Mouse (Mus musculus) limb, embryonic 13.5 days (tissue): ENCODE measurements at regions not wholly inside any gene's neighbourhood (a gene's known extent, or its start where the extent isn't known, plus 50 kb on each side); places are given as distances from the start of the nearest gene placed in this dataset.

Experiments used
- ATAC-seq: fragments of 200-750 bp; cut with Nextera tagmentation; 2 replicates; pipeline ENCODE4 v1.8.0; 2017; ENCODE audit warnings: low read depth, moderate number of reproducible peaks, moderate TSS enrichment; ENCODE audit not compliant: low FRiP score
- H3K27ac ChIP-seq: fragments of 300-500 bp; sonication (generic); 2 replicates; pipeline ENCODE4 v1.5.1; 2015; ENCODE audit warnings: inconsistent platforms, mild to moderate bottlenecking, moderate library complexity
- H3K27me3 ChIP-seq: fragments of 300-500 bp; sonication (generic); 2 replicates; pipeline ENCODE4 v1.6.1; 2015; ENCODE audit warnings: mild to moderate bottlenecking, inconsistent platforms
- H3K36me3 ChIP-seq: fragments of 300-500 bp; sonication (generic); 2 replicates; pipeline ENCODE4 v1.6.1; 2015; ENCODE audit warnings: inconsistent platforms, mild to moderate bottlenecking, moderate library complexity
- H3K4me1 ChIP-seq: fragments of 300-500 bp; sonication (generic); 2 replicates; pipeline ENCODE4 v1.6.1; 2015; ENCODE audit warnings: inconsistent platforms
- H3K4me2 ChIP-seq: fragments of 300-500 bp; sonication (generic); replicated peaks from 2 replicates; pipeline ENCODE4 v1.6.1; 2015; ENCODE audit warnings: inconsistent platforms, mild to moderate bottlenecking, moderate library complexity
- H3K4me3 ChIP-seq: fragments of 300-500 bp; sonication (generic); 2 replicates; pipeline ENCODE4 v1.5.1; 2015; ENCODE audit warnings: moderate library complexity, mild to moderate bottlenecking, inconsistent platforms
- H3K9ac ChIP-seq: fragments of 300-500 bp; sonication (generic); 2 replicates; pipeline ENCODE4 v1.6.1; 2015; ENCODE audit warnings: mild to moderate bottlenecking, inconsistent platforms
- H3K9me3 ChIP-seq: fragments of 300-500 bp; sonication (generic); 2 replicates; pipeline ENCODE4 v1.6.1; 2016; ENCODE audit warnings: inconsistent platforms
- WGBS: fragments of 180-500 bp; shearing (Covaris S2); methylation state at CpG from one replicate; pipeline ENCODE4 v1.1.7; 2015; 5-methylcytosine and 5-hydroxymethylcytosine counted together

- WGBS = 75% methylated on average over 1 of the region's 1 CpGs
- H3K27me3 ChIP-seq = no peaks in the 10 kb centered on the region
- peaks cover 30% of the 10 kb centered on the region for H3K4me1 ChIP-seq
- H3K4me3 ChIP-seq = no peak overlapping the region
- no peaks in the 10 kb centered on the region for H3K9me3 ChIP-seq
- no peak overlapping the region for H3K27ac ChIP-seq
- no peak overlapping the region for H3K9ac ChIP-seq
- H3K4me2 ChIP-seq = no peak overlapping the region
- no peak for ATAC-seq
- H3K36me3 ChIP-seq = no peaks in the 10 kb centered on the region
Observed at GRCm38 (mm10) chr15:59780506-59780905, 235.9 kb downstream of the 4933412E24Rik start.

GRCm38 (mm10) chr15:59777307-59777871 lies 239.0 kb downstream of the 4933412E24Rik start:
- H3K27me3 ChIP-seq = no peaks in the 10 kb centered on the region
- no peaks in the 10 kb centered on the region for H3K9me3 ChIP-seq
- H3K4me1 ChIP-seq = peaks cover 3% of the 10 kb centered on the region
- H3K9ac ChIP-seq = no peak overlapping the region
- 75% methylated on average over 13 of the region's 13 CpGs for WGBS
- peak; percentile 64 for ATAC-seq
- no peak overlapping the region for H3K4me3 ChIP-seq
- no peaks in the 10 kb centered on the region for H3K36me3 ChIP-seq
- H3K4me2 ChIP-seq = no peak overlapping the region
- H3K27ac ChIP-seq = no peak overlapping the region

GRCm38 (mm10) chr15:59775781-59776180 lies 240.6 kb downstream of the 4933412E24Rik start:
- no peak for ATAC-seq

GRCm38 (mm10) chr15:59773983-59774382 lies 242.4 kb downstream of the 4933412E24Rik start:
- WGBS = 77% methylated on average over 2 of the region's 2 CpGs
- H3K4me1 ChIP-seq = no peaks in the 10 kb centered on the region
- H3K4me3 ChIP-seq = no peak overlapping the region
- H3K9me3 ChIP-seq = peaks cover 15% of the 10 kb centered on the region
- H3K27me3 ChIP-seq = no peaks in the 10 kb centered on the region
- H3K4me2 ChIP-seq = no peak overlapping the region
- H3K27ac ChIP-seq = no peak overlapping the region
- ATAC-seq = no peak
- H3K36me3 ChIP-seq = no peaks in the 10 kb centered on the region
- no peak overlapping the region for H3K9ac ChIP-seq

More at GRCm38 (mm10) chr15:59775781-59776180, 240.6 kb downstream of the 4933412E24Rik start:
- H3K9me3 ChIP-seq = peaks cover 5% of the 10 kb centered on the region
- no peaks in the 10 kb centered on the region for H3K27me3 ChIP-seq
- no peak overlapping the region for H3K27ac ChIP-seq
- H3K4me3 ChIP-seq = no peak overlapping the region
- no peak overlapping the region for H3K9ac ChIP-seq
- H3K4me2 ChIP-seq = no peak overlapping the region
- WGBS = 91% methylated on average over 3 of the region's 3 CpGs
- H3K36me3 ChIP-seq = no peaks in the 10 kb centered on the region
- no peaks in the 10 kb centered on the region for H3K4me1 ChIP-seq

GRCm38 (mm10) chr15:59772595-59772994 lies 243.8 kb downstream of the 4933412E24Rik start:
- ATAC-seq = no peak
- 91% methylated on average over 2 of the region's 2 CpGs for WGBS
- no peak overlapping the region for H3K27ac ChIP-seq
- H3K4me2 ChIP-seq = no peak overlapping the region
- no peak overlapping the region for H3K9ac ChIP-seq
- no peaks in the 10 kb centered on the region for H3K27me3 ChIP-seq
- H3K36me3 ChIP-seq = no peaks in the 10 kb centered on the region
- H3K4me1 ChIP-seq = no peaks in the 10 kb centered on the region
- no peak overlapping the region for H3K4me3 ChIP-seq
- peaks cover 15% of the 10 kb centered on the region for H3K9me3 ChIP-seq

- H3K4me2 ChIP-seq = no peak overlapping the region
- H3K36me3 ChIP-seq = no peaks in the 10 kb centered on the region
- no peak overlapping the region for H3K4me3 ChIP-seq
- ATAC-seq = no peak
- H3K27me3 ChIP-seq = no peaks in the 10 kb centered on the region
- H3K9me3 ChIP-seq = 0 out of 2 replicates have a peak, but pooled peaks cover 3% of the 10 kb centered on the region
- H3K27ac ChIP-seq = no peak overlapping the region
- 90% methylated on average over 6 of the region's 6 CpGs for WGBS
- H3K4me1 ChIP-seq = no peaks in the 10 kb centered on the region
- no peak overlapping the region for H3K9ac ChIP-seq
Observed at GRCm38 (mm10) chr15:59762061-59762460, 254.4 kb downstream of the 4933412E24Rik start.

GRCm38 (mm10) chr15:59760490-59760889 lies 255.9 kb downstream of the 4933412E24Rik start:
- 86% methylated on average over 5 of the region's 5 CpGs for WGBS
- Histone ChIP-seq H3K36me3 (no peaks in the 10 kb centered on the region), H3K4me2 (no peak overlapping the region), H3K9ac (no peak overlapping the region), H3K27ac (no peak overlapping the region), H3K4me1 (no peaks in the 10 kb centered on the region), H3K27me3 (no peaks in the 10 kb centered on the region), H3K4me3 (no peak overlapping the region), H3K9me3 (0 out of 2 replicates have a peak, but pooled peaks cover 3% of the 10 kb centered on the region)
- ATAC-seq = no peak

GRCm38 (mm10) chr15:59759566-59759965 lies 256.8 kb downstream of the 4933412E24Rik start:
- no peaks in the 10 kb centered on the region for H3K36me3 ChIP-seq
- H3K9me3 ChIP-seq = 0 out of 2 replicates have a peak, but pooled peaks cover 3% of the 10 kb centered on the region
- no peak overlapping the region for H3K4me3 ChIP-seq
- no peak for ATAC-seq
- H3K4me2 ChIP-seq = no peak overlapping the region
- H3K9ac ChIP-seq = no peak overlapping the region
- H3K27ac ChIP-seq = no peak overlapping the region
- no peaks in the 10 kb centered on the region for H3K27me3 ChIP-seq
- H3K4me1 ChIP-seq = no peaks in the 10 kb centered on the region
- 42% methylated on average over 4 of the region's 4 CpGs for WGBS

DNA sequence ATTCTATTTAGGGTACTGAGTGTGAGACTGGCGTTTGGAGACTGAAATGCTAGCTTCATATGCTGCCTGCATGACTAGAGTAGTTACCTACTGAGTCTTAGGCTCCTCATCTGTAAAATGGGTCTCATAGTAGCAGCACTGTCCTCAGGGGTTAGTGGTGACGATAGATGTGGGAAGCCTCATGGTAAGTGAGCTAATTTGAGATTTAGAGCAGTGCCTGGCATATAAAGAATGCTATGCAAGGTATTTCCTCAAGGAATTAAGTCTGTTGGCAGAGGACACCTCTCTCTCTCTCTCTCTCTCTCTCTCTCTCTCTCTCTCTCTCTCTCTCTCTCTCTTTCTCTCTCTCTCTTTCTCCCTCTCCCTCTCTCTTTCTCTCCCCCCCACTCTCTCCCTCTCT lies 257.4 kb downstream of the 4933412E24Rik start:
- Histone ChIP-seq H3K27me3 (no peaks in the 10 kb centered on the region), H3K27ac (no peak overlapping the region), H3K4me1 (no peaks in the 10 kb centered on the region), H3K4me2 (no peak overlapping the region), H3K4me3 (no peak overlapping the region), H3K9me3 (no peaks in the 10 kb centered on the region), H3K36me3 (no peaks in the 10 kb centered on the region), H3K9ac (no peak overlapping the region)
- WGBS = 62% methylated on average over 2 of the region's 2 CpGs
- no peak for ATAC-seq

GRCm38 (mm10) chr15:59756141-59756540 lies 260.3 kb downstream of the 4933412E24Rik start:
- H3K9ac ChIP-seq = no peak overlapping the region
- H3K27me3 ChIP-seq = no peaks in the 10 kb centered on the region
- no peak for ATAC-seq
- no peaks in the 10 kb centered on the region for H3K4me1 ChIP-seq
- H3K4me3 ChIP-seq = no peak overlapping the region
- WGBS = 54% methylated on average over 6 of the region's 6 CpGs
- no peak overlapping the region for H3K27ac ChIP-seq
- H3K4me2 ChIP-seq = no peak overlapping the region
- no peaks in the 10 kb centered on the region for H3K9me3 ChIP-seq
- H3K36me3 ChIP-seq = no peaks in the 10 kb centered on the region

DNA sequence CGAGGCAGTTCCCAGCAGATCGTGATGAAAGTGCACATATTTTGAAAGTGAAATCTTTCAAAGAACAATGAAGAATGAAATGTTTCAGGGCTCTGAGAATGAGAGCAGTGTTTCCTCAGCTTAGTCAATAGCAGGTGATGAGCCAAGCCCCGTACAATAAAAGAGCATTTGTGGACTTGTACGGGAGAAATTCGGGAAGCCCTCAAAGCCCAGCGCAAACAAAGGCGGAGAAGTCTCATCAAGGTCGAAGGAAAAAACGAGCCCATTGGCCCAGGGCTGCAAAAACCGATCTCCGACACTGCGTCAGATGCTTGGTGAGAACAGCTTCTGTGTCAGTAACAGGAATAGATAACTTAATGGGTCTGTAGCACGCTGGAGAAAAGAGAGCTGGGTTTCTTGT lies 261.5 kb downstream of the 4933412E24Rik start:
- H3K36me3 ChIP-seq = no peaks in the 10 kb centered on the region
- no peaks in the 10 kb centered on the region for H3K27me3 ChIP-seq
- no peak overlapping the region for H3K4me2 ChIP-seq
- H3K27ac ChIP-seq = no peak overlapping the region
- no peak overlapping the region for H3K4me3 ChIP-seq
- ATAC-seq = no peak
- no peaks in the 10 kb centered on the region for H3K4me1 ChIP-seq
- 80% methylated on average over 13 of the region's 13 CpGs for WGBS
- H3K9me3 ChIP-seq = no peaks in the 10 kb centered on the region
- H3K9ac ChIP-seq = no peak overlapping the region

- H3K36me3 ChIP-seq = no peaks in the 10 kb centered on the region
- no peak overlapping the region for H3K4me2 ChIP-seq
- no peak for ATAC-seq
- H3K9me3 ChIP-seq = no peaks in the 10 kb centered on the region
- no peak overlapping the region for H3K4me3 ChIP-seq
- no peak overlapping the region for H3K27ac ChIP-seq
- no peaks in the 10 kb centered on the region for H3K27me3 ChIP-seq
- no peaks in the 10 kb centered on the region for H3K4me1 ChIP-seq
- 91% methylated on average over 1 of the region's 1 CpGs for WGBS
- no peak overlapping the region for H3K9ac ChIP-seq
Observed at GRCm38 (mm10) chr15:59752277-59752676, 264.1 kb downstream of the 4933412E24Rik start.

- Histone ChIP-seq H3K9ac (no peak overlapping the region), H3K27ac (no peak overlapping the region), H3K4me3 (no peak overlapping the region), H3K36me3 (no peaks in the 10 kb centered on the region), H3K9me3 (no peaks in the 10 kb centered on the region), H3K4me2 (no peak overlapping the region), H3K4me1 (0 out of 2 replicates have a peak, but pooled peaks cover 4% of the 10 kb centered on the region), H3K27me3 (no peaks in the 10 kb centered on the region)
- ATAC-seq = no peak
- WGBS = 87% methylated on average over 9 of the region's 9 CpGs
Observed at GRCm38 (mm10) chr15:59746290-59746689, 270.1 kb downstream of the 4933412E24Rik start.
